Mouse (Mus musculus): ENCODE results near the gene Bmp2. TPM values are rescaled to one million over a fixed set of nuclear protein-coding genes. Genes with fewer than 3 reads are reported as not detected.

Gene Bmp2
- total RNA-seq, 2 experiments from 2014 or later: 2.1 to 2.2 TPM

GRCm38 (mm10) chr2:133565424-133565823 lies 13.5 kb downstream of the Bmp2 start:
- DNase-seq (ENCODE audit: low spot score in 2 of 2): no peak

GRCm38 (mm10) chr2:133565995-133566710 lies 14.2 kb downstream of the Bmp2 start:
- no peak for DNase-seq (ENCODE audit: low spot score in 2 of 2)

- DNase-seq (ENCODE audit: low spot score in 2 of 2): no peak
These were observed 39.8 kb downstream of the Bmp2 start for GRCm38 (mm10) chr2:133591562-133592255.

Small RNAs within 50 kb of the gene (microRNA-seq; reads per million reads assigned to microRNA genes)
- gene Mir3090: 0 reads per million in 2 experiments
